Mouse (Mus musculus): ENCODE results near the gene Arhgap27. TPM values are rescaled to one million over a fixed set of nuclear protein-coding genes. Genes with fewer than 3 reads are reported as not detected.
A peak's percentile ranks its signal among the peaks of the same experiment; 100 is the strongest.

Gene Arhgap27
- polyA plus RNA-seq, 1 experiment from 2014 or later = 6.5 TPM

GRCm38 (mm10) chr11:103320646-103321045 lies 42.8 kb downstream of the Arhgap27 start:
- Histone ChIP-seq H3K4me3 (ENCODE audit: control insufficient read depth in 1 of 2, insufficient read depth in 1 of 2, low read depth in 1 of 2, low read length in 2 of 2) (no peak overlapping the region), H3K4me2 (ENCODE audit: low read length) (no peak overlapping the region), H3K9ac (ENCODE audit: low read length) (no peak overlapping the region), H3K4me1 (ENCODE audit: control insufficient read depth in 2 of 2, insufficient read depth in 2 of 2, low read length in 2 of 2) (no peaks in the 10 kb centered on the region; a peak in 2 of 4 replicates), H3K27ac (replicated peaks in 1 of 2; ENCODE audit: control insufficient read depth in 1 of 2, insufficient read depth in 1 of 2, low read depth in 2 of 2, low read length in 2 of 2) (no peak overlapping the region), H3K9me3 (ENCODE audit: control insufficient read depth, low read length) (no peaks in the 10 kb centered on the region), H3K36me3 (ENCODE audit: control insufficient read depth, insufficient read depth, low read length) (no peaks in the 10 kb centered on the region), H3K27me3 (ENCODE audit: control insufficient read depth, insufficient read depth, low read length) (peaks cover 11% of the 10 kb centered on the region; the same call in 1 of the 2 replicates)
- WGBS = 62% methylated on average over 4 of the region's 4 CpGs
- no peak for ATAC-seq (ENCODE audit: insufficient number of reproducible peaks, insufficient read depth, low FRiP score, low read depth)

GRCm38 (mm10) chr11:103320196-103320595 lies 43.3 kb downstream of the Arhgap27 start:
- Histone ChIP-seq H3K4me3 (ENCODE audit: control insufficient read depth in 1 of 2, insufficient read depth in 1 of 2, low read depth in 1 of 2, low read length in 2 of 2) (no peak overlapping the region), H3K9ac (ENCODE audit: low read length) (no peak overlapping the region), H3K4me1 (ENCODE audit: control insufficient read depth in 2 of 2, insufficient read depth in 2 of 2, low read length in 2 of 2) (no peaks in the 10 kb centered on the region; a peak in 2 of 4 replicates), H3K27ac (replicated peaks in 1 of 2; ENCODE audit: control insufficient read depth in 1 of 2, insufficient read depth in 1 of 2, low read depth in 2 of 2, low read length in 2 of 2) (no peak overlapping the region), H3K27me3 (ENCODE audit: control insufficient read depth, insufficient read depth, low read length) (peaks cover 11% of the 10 kb centered on the region; the same call in 1 of the 2 replicates), H3K9me3 (ENCODE audit: control insufficient read depth, low read length) (no peaks in the 10 kb centered on the region), H3K4me2 (ENCODE audit: low read length) (no peak overlapping the region), H3K36me3 (ENCODE audit: control insufficient read depth, insufficient read depth, low read length) (no peaks in the 10 kb centered on the region)
- ATAC-seq (ENCODE audit: insufficient number of reproducible peaks, insufficient read depth, low FRiP score, low read depth) = no peak
- 76% methylated on average over 8 of the region's 8 CpGs for WGBS

- no peaks in the 10 kb centered on the region for H3K27me3 ChIP-seq (ENCODE audit: control insufficient read depth, insufficient read depth, low read length)
- H3K9ac ChIP-seq (ENCODE audit: low read length) = no peak overlapping the region
- H3K9me3 ChIP-seq (ENCODE audit: control insufficient read depth, low read length) = no peaks in the 10 kb centered on the region
- H3K4me2 ChIP-seq (ENCODE audit: low read length) = no peak overlapping the region
- WGBS = 54% methylated on average over 1 of the region's 1 CpGs
- no peak overlapping the region for H3K27ac ChIP-seq (replicated peaks in 1 of 2; ENCODE audit: control insufficient read depth in 1 of 2, insufficient read depth in 1 of 2, low read depth in 2 of 2, low read length in 2 of 2)
- no peak for ATAC-seq (ENCODE audit: insufficient number of reproducible peaks, insufficient read depth, low FRiP score, low read depth)
- no peak overlapping the region for H3K4me3 ChIP-seq (ENCODE audit: control insufficient read depth in 1 of 2, insufficient read depth in 1 of 2, low read depth in 1 of 2, low read length in 2 of 2)
- no peaks in the 10 kb centered on the region; a peak in 2 of 4 replicates for H3K4me1 ChIP-seq (ENCODE audit: control insufficient read depth in 2 of 2, insufficient read depth in 2 of 2, low read length in 2 of 2)
- no peaks in the 10 kb centered on the region for H3K36me3 ChIP-seq (ENCODE audit: control insufficient read depth, insufficient read depth, low read length)
Observed at GRCm38 (mm10) chr11:103318042-103318441, 45.5 kb downstream of the Arhgap27 start.

GRCm38 (mm10) chr11:103315379-103315778 lies 48.1 kb downstream of the Arhgap27 start:
- WGBS = 71% methylated on average over 5 of the region's 5 CpGs
- no peak for ATAC-seq (ENCODE audit: insufficient number of reproducible peaks, insufficient read depth, low FRiP score, low read depth)
- no peak overlapping the region for H3K27ac ChIP-seq (replicated peaks in 1 of 2; ENCODE audit: control insufficient read depth in 1 of 2, insufficient read depth in 1 of 2, low read depth in 2 of 2, low read length in 2 of 2)

GRCm38 (mm10) chr11:103314736-103315374 lies 48.6 kb downstream of the Arhgap27 start:
- no peak overlapping the region for H3K4me3 ChIP-seq (ENCODE audit: control insufficient read depth in 1 of 2, insufficient read depth in 1 of 2, low read depth in 1 of 2, low read length in 2 of 2)
- no peak overlapping the region for H3K4me2 ChIP-seq (ENCODE audit: low read length)
- no peak for ATAC-seq (ENCODE audit: insufficient number of reproducible peaks, insufficient read depth, low FRiP score, low read depth)
- H3K36me3 ChIP-seq (ENCODE audit: control insufficient read depth, insufficient read depth, low read length) = no peaks in the 10 kb centered on the region
- peaks cover 7 to 12% of the 10 kb centered on the region in 2 experiments for H3K4me1 ChIP-seq (ENCODE audit: control insufficient read depth in 2 of 2, insufficient read depth in 2 of 2, low read length in 2 of 2)
- no peak overlapping the region for H3K27ac ChIP-seq (replicated peaks in 1 of 2; ENCODE audit: control insufficient read depth in 1 of 2, insufficient read depth in 1 of 2, low read depth in 2 of 2, low read length in 2 of 2)
- H3K9ac ChIP-seq (ENCODE audit: low read length) = no peak overlapping the region
- no peaks in the 10 kb centered on the region for H3K9me3 ChIP-seq (ENCODE audit: control insufficient read depth, low read length)
- H3K27me3 ChIP-seq (ENCODE audit: control insufficient read depth, insufficient read depth, low read length) = no peaks in the 10 kb centered on the region
- WGBS = 72% methylated on average over 10 of the region's 10 CpGs

More at GRCm38 (mm10) chr11:103315379-103315778, 48.1 kb downstream of the Arhgap27 start:
- Histone ChIP-seq H3K27me3 (ENCODE audit: control insufficient read depth, insufficient read depth, low read length) (no peaks in the 10 kb centered on the region), H3K9me3 (ENCODE audit: control insufficient read depth, low read length) (no peaks in the 10 kb centered on the region), H3K4me2 (ENCODE audit: low read length) (no peak overlapping the region), H3K9ac (ENCODE audit: low read length) (no peak overlapping the region), H3K4me1 (ENCODE audit: control insufficient read depth in 2 of 2, insufficient read depth in 2 of 2, low read length in 2 of 2) (peaks cover 7 to 12% of the 10 kb centered on the region in 2 experiments), H3K4me3 (ENCODE audit: control insufficient read depth in 1 of 2, insufficient read depth in 1 of 2, low read depth in 1 of 2, low read length in 2 of 2) (no peak overlapping the region), H3K36me3 (ENCODE audit: control insufficient read depth, insufficient read depth, low read length) (no peaks in the 10 kb centered on the region)

- 83% methylated on average over 6 of the region's 6 CpGs for WGBS
- no peaks in the 10 kb centered on the region for H3K36me3 ChIP-seq (ENCODE audit: control insufficient read depth, insufficient read depth, low read length)
- no peak overlapping the region for H3K4me2 ChIP-seq (ENCODE audit: low read length)
- ATAC-seq (ENCODE audit: insufficient number of reproducible peaks, insufficient read depth, low FRiP score, low read depth) = no peak
- no peak overlapping the region for H3K27ac ChIP-seq (replicated peaks in 1 of 2; ENCODE audit: control insufficient read depth in 1 of 2, insufficient read depth in 1 of 2, low read depth in 2 of 2, low read length in 2 of 2)
- no peaks in the 10 kb centered on the region for H3K9me3 ChIP-seq (ENCODE audit: control insufficient read depth, low read length)
- H3K9ac ChIP-seq (ENCODE audit: low read length) = no peak overlapping the region
- H3K27me3 ChIP-seq (ENCODE audit: control insufficient read depth, insufficient read depth, low read length) = no peaks in the 10 kb centered on the region
- H3K4me1 ChIP-seq (ENCODE audit: control insufficient read depth in 2 of 2, insufficient read depth in 2 of 2, low read length in 2 of 2) = peaks cover 7 to 12% of the 10 kb centered on the region in 2 experiments
- H3K4me3 ChIP-seq (ENCODE audit: control insufficient read depth in 1 of 2, insufficient read depth in 1 of 2, low read depth in 1 of 2, low read length in 2 of 2) = no peak overlapping the region
Observed at GRCm38 (mm10) chr11:103313542-103313941, 50.0 kb downstream of the Arhgap27 start.

GRCm38 (mm10) chr11:103312655-103313255 lies 50.7 kb downstream of the Arhgap27 start:
- H3K4me3 ChIP-seq (ENCODE audit: control insufficient read depth in 1 of 2, insufficient read depth in 1 of 2, low read depth in 1 of 2, low read length in 2 of 2) = no peak overlapping the region
- peak overlapping the region; percentile 78; the same call in 1 of the 2 replicates for H3K4me2 ChIP-seq (ENCODE audit: low read length)
- H3K27me3 ChIP-seq (ENCODE audit: control insufficient read depth, insufficient read depth, low read length) = no peaks in the 10 kb centered on the region
- H3K9me3 ChIP-seq (ENCODE audit: control insufficient read depth, low read length) = no peaks in the 10 kb centered on the region
- no peak for ATAC-seq (ENCODE audit: insufficient number of reproducible peaks, insufficient read depth, low FRiP score, low read depth)
- WGBS = 48% methylated on average over 8 of the region's 8 CpGs
- H3K9ac ChIP-seq (ENCODE audit: low read length) = no peak overlapping the region
- no peaks in the 10 kb centered on the region for H3K36me3 ChIP-seq (ENCODE audit: control insufficient read depth, insufficient read depth, low read length)
- H3K27ac ChIP-seq (replicated peaks in 1 of 2; ENCODE audit: control insufficient read depth in 1 of 2, insufficient read depth in 1 of 2, low read depth in 2 of 2, low read length in 2 of 2) = peak overlapping the region in 1 of 2 experiments; percentile 38; a peak in 2 of 4 replicates
- H3K4me1 ChIP-seq (ENCODE audit: control insufficient read depth in 2 of 2, insufficient read depth in 2 of 2, low read length in 2 of 2) = peaks cover 11 to 12% of the 10 kb centered on the region in 2 experiments

Measured in heart, embryonic 14.5 days (tissue).